Mouse (Mus musculus) left cerebral cortex, adult 8-10 months (tissue): ENCODE data around the gene Qsox1. TPM values are rescaled to one million over a fixed set of nuclear protein-coding genes. Genes with fewer than 3 reads are reported as not detected.

Experiments used
- DNase-seq, 2 experiments: peaks; one replicate each; pipeline ENCODE4 v3.0.0; 2022; ENCODE audit warnings: low spot score in 2 of 2
- total RNA-seq, 4 experiments: library from RNA; stranded (reverse); gene quantifications; 2 replicates each; pipeline ENCODE4 v1.2.4; 2022

Gene Qsox1
- total RNA-seq, 4 experiments from 2014 or later, result 31.0 to 35.7 (median 33.3) TPM

- DNase-seq, result no peak
Measured at GRCm38 (mm10) chr1:155747911-155748310, 64.8 kb downstream of the Qsox1 start.

- DNase-seq, result no peak
Measured at GRCm38 (mm10) chr1:155747011-155747410, 65.7 kb downstream of the Qsox1 start.

GRCm38 (mm10) chr1:155742411-155743363 is 70.0 kb downstream of the Qsox1 start:
- no peak for DNase-seq

- DNase-seq, result no peak
Measured at GRCm38 (mm10) chr1:155741988-155742387, 70.7 kb downstream of the Qsox1 start.

- DNase-seq, result no peak
Measured at GRCm38 (mm10) chr1:155741378-155741945, 71.2 kb downstream of the Qsox1 start.

- DNase-seq, result peak in 1 of 2 experiments; percentile 36
Measured at GRCm38 (mm10) chr1:155740622-155741377, 71.9 kb downstream of the Qsox1 start.

GRCm38 (mm10) chr1:155737809-155738383 is 74.8 kb downstream of the Qsox1 start:
- DNase-seq, result no peak

- DNase-seq, result no peak
Measured at GRCm38 (mm10) chr1:155737017-155737808, 75.5 kb downstream of the Qsox1 start.

- DNase-seq, result no peak
Measured at GRCm38 (mm10) chr1:155736096-155736825, 76.4 kb downstream of the Qsox1 start.

- DNase-seq, result no peak
Measured at GRCm38 (mm10) chr1:155731156-155731555, 81.5 kb downstream of the Qsox1 start.

- DNase-seq, result no peak
Measured at GRCm38 (mm10) chr1:155729113-155729795, 83.4 kb downstream of the Qsox1 start.

- DNase-seq, result no peak
Measured at GRCm38 (mm10) chr1:155727830-155728229, 84.9 kb downstream of the Qsox1 start.

Other genes with a start within 250 kb of the Qsox1 start
- gene Lhx4, start 61.2 kb downstream of the Qsox1 start, total RNA-seq, result not detected
- 10 to 100 TPM; 50.2 to 55.9 (median 50.4) TPM for gene Cep350, start 160.4 kb upstream of the Qsox1 start, total RNA-seq
- gene Tor1aip2, start 222.5 kb upstream of the Qsox1 start, total RNA-seq, result 10 to 100 TPM; 42.4 to 47.1 (median 46.4) TPM
- 10 to 100 TPM; 31.6 to 35.0 (median 34.9) TPM for gene Tor1aip1, start 223.6 kb upstream of the Qsox1 start, total RNA-seq